Mouse (Mus musculus) CD4-positive naive resting alpha-beta T cell, adult 76 days (primary cell): ENCODE results near the gene Hspa1a. TPM values are rescaled to one million over a fixed set of nuclear protein-coding genes. Genes with fewer than 3 reads are reported as not detected.

ENCODE experiments used
- total RNA-seq: library from RNA; stranded (reverse); gene quantifications from one replicate; pipeline ENCODE4 v1.2.4, GENCODE M21; 2023

Hspa1a gene
- total RNA-seq: 57.4 TPM

GRCm38 (mm10) chr17:34972069-34972749 lies at the start of gene Hspa1a, which contains the start of gene Hspa1l:
TSS of gene Hspa1a (minus strand) at chr17:34972156.
TSS of gene Hspa1l (plus strand) at chr17:34972703.

DNA sequence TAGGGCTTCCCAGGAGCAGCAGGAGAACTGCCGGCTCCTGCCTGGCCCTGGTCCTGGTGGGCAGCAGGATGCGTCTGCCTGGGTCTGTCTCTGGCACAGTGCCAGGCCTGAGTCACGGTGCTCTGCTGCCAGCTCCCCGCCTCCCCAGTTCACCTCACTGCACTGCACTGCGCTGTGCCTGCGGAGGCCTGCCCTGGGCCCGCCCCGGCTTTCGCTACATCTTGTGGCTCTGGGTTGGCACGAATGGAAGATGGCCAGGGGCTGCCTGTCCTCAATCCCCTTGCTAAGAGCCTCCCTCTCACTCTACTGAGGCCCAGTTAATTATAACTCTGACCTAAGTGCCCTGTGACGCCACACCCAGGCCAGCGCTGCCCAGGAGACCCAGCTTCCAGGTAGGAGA lies 44.4 kb upstream of the Hspa1a start, which contains the start of gene Vwa7:
TSS of gene Vwa7 (plus strand) at position 204 of the 400 bp plus-strand sequence.

GRCm38 (mm10) chr17:35000717-35001451 lies 28.9 kb upstream of the Hspa1a start, which contains the start of gene Vars:
TSS of gene Vars (plus strand) at chr17:35000987.

DNA sequence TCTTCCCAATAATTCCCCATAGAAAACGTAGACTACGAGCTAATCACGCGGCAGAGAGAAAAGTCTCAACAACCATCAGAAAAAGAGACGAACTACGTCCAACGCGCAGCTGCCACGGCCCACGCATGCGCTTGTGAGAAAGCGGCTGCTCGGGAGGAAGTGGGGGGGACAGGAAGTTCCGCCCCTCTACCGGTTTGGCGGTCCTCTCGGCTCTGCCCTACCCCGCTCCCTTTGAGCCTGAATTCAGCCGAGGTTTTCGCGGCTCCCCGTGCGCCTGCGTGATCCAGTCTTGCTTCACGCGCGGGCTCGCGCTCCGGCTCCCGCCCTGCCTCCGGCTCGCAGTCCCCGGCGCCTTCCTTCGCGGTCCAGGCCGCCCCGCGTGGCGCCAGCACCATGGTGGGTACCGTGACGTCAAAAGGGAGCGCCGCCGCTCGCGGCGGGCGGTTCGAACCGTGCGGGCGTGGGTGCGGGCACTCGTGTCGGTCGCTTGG lies 9.8 kb upstream of the Hspa1a start, which contains the start of gene Lsm2:
TSS of gene Lsm2 (plus strand) at position 173 of the 491 bp plus-strand sequence.

DNA sequence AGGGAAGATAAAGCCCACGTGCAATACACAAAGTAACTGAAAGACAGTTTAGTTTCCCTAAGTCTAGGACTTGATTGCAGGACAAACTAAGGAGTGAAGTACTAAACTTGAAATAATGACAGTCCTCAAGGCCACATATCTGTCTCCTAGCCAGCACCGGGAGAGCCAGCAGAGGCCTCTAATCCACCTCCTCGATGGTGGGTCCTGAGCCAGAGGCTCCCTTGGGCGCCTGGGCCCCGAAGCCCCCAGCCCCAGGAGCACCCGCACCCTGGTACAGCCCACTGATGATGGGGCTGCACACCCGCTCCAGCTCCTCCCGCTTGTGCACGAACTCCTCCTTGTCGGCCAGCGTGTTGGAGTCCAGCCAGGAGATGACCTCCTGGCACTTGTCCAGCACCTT lies 2.1 kb downstream of the Hspa1a start, which contains the start of gene Gm20481:
TSS of gene Gm20481 (plus strand) at position 91 of the 400 bp plus-strand sequence.

GRCm38 (mm10) chr17:34959130-34959778 lies 12.7 kb downstream of the Hspa1a start, which contains the start of gene Hspa1b:
TSS of gene Hspa1b (minus strand) at chr17:34959238.

DNA sequence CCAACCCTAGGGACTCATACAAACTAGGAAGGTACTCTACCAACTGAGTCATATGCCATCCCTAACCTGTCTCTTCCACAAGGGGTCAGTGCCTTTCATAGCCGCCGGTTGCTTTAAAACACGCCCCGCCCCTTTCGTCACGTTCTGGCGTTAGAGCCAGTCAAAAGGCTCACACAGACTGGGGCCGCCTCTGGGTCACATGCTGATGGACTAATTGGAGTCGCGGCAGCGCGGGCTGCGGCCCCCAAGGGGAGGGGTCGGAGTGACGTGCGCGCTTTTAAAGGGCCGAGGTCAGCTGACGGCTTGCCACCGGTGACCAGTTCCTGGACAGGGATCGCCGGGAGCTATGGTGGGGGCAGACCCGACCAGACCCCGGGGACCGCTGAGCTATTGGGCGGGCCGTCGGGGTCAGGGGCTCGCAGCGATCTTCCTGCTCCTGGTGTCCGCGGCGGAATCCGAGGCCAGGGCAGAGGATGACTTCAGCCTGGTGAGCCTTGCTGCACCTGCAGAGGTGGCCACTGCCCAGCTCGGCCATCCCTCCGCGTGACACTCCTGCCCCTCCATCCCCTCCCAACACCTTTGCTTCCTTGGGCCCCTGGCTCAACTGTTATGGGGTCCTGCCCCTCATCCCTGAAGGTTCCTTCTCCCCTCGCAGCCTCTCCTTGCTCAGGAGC lies 40.8 kb downstream of the Hspa1a start, which contains the start of gene Neu1:
TSS of gene Neu1 (plus strand) at position 193 of the 674 bp plus-strand sequence.

Other genes with a start within 250 kb of the Hspa1a start
- 0.70 TPM for gene C4b, start 228.3 kb downstream of the Hspa1a start, total RNA-seq
- not detected for gene Cyp21a1, start 167.6 kb downstream of the Hspa1a start, total RNA-seq
- 55.8 TPM for gene Stk19, start 135.2 kb downstream of the Hspa1a start, total RNA-seq
- 86.0 TPM for gene Dxo, start 135.1 kb downstream of the Hspa1a start, total RNA-seq
- 121 TPM for gene Skiv2l, start 121.9 kb downstream of the Hspa1a start, total RNA-seq
- 22.0 TPM for gene Nelfe, start 121.8 kb downstream of the Hspa1a start, total RNA-seq
- 0.64 TPM for gene Cfb, start 109.6 kb downstream of the Hspa1a start, total RNA-seq
- gene Zbtb12, start 92.7 kb downstream of the Hspa1a start, total RNA-seq: 4.4 TPM
- gene Gm20547, start 90.1 kb downstream of the Hspa1a start, total RNA-seq: 0.38 TPM
- 1.6 TPM for gene C2, start 73.9 kb downstream of the Hspa1a start, total RNA-seq
- gene Ehmt2, start 73.7 kb downstream of the Hspa1a start, total RNA-seq: 113 TPM
- not detected for gene Slc44a4, start 57.7 kb downstream of the Hspa1a start, total RNA-seq
- gene Neu1, start 40.9 kb downstream of the Hspa1a start, total RNA-seq: 44.2 TPM
- gene Hspa1b, start 12.9 kb downstream of the Hspa1a start, total RNA-seq: 97.6 TPM
- gene Gm20481, start 2.2 kb downstream of the Hspa1a start, total RNA-seq: not detected
- not detected for gene Hspa1l, start 547 bp upstream of the Hspa1a start, total RNA-seq
- gene Lsm2, start 9.7 kb upstream of the Hspa1a start, total RNA-seq: 24.0 TPM
- 85.0 TPM for gene Vars, start 28.8 kb upstream of the Hspa1a start, total RNA-seq
- gene Vwa7, start 44.4 kb upstream of the Hspa1a start, total RNA-seq: not detected
- gene Sapcd1, start 55.9 kb upstream of the Hspa1a start, total RNA-seq: 1.4 TPM
- gene Msh5, start 74.6 kb upstream of the Hspa1a start, total RNA-seq: 3.2 TPM
- 137 TPM for gene Clic1, start 77.8 kb upstream of the Hspa1a start, total RNA-seq
- gene Ddah2, start 86.9 kb upstream of the Hspa1a start, total RNA-seq: 0.70 TPM
- gene Ly6g6c, start 93.2 kb upstream of the Hspa1a start, total RNA-seq: not detected
- gene Mpig6b, start 94.0 kb upstream of the Hspa1a start, total RNA-seq: not detected
- not detected for gene Ly6g6e, start 104.7 kb upstream of the Hspa1a start, total RNA-seq
- gene Ly6g6d, start 105.9 kb upstream of the Hspa1a start, total RNA-seq: not detected
- not detected for gene Ly6g6f, start 113.5 kb upstream of the Hspa1a start, total RNA-seq
- gene Abhd16a, start 117.1 kb upstream of the Hspa1a start, total RNA-seq: 60.6 TPM
- gene Ly6g5c, start 136.1 kb upstream of the Hspa1a start, total RNA-seq: not detected
- 1.5 TPM for gene Ly6g5b, start 143.3 kb upstream of the Hspa1a start, total RNA-seq
- gene Gpank1, start 149.3 kb upstream of the Hspa1a start, total RNA-seq: 28.7 TPM
- 118 TPM for gene Csnk2b, start 149.9 kb upstream of the Hspa1a start, total RNA-seq
- 15.3 TPM for gene D17H6S53E, start 154.2 kb upstream of the Hspa1a start, total RNA-seq
- gene Apom, start 159.9 kb upstream of the Hspa1a start, total RNA-seq: not detected
- gene Bag6, start 163.0 kb upstream of the Hspa1a start, total RNA-seq: 487 TPM
- 292 TPM for gene Prrc2a, start 192.7 kb upstream of the Hspa1a start, total RNA-seq
- gene Aif1, start 203.9 kb upstream of the Hspa1a start, total RNA-seq: 8.6 TPM
- gene Lst1, start 216.3 kb upstream of the Hspa1a start, total RNA-seq: 9.5 TPM
- 417 TPM for gene Ltb, start 222.3 kb upstream of the Hspa1a start, total RNA-seq
- 11.3 TPM for gene Tnf, start 229.9 kb upstream of the Hspa1a start, total RNA-seq
- gene Lta, start 233.2 kb upstream of the Hspa1a start, total RNA-seq: 15.7 TPM
- not detected for gene Gm16181, start 248.7 kb upstream of the Hspa1a start, total RNA-seq